Mouse (Mus musculus) testis, adult 2 months (tissue): ENCODE results near the gene Myrf. TPM values are rescaled to one million over a fixed set of nuclear protein-coding genes. Genes with fewer than 3 reads are reported as not detected.

ENCODE experiments used
- H3K27ac ChIP-seq: fragments of 200-500 bp; 2 replicates; pipeline ENCODE4 v1.5.1; 2012; ENCODE audit warnings: low read depth, low read length; ENCODE audit not compliant: control insufficient read depth, insufficient read depth
- H3K27me3 ChIP-seq: fragments of 200-500 bp; 2 replicates; pipeline ENCODE4 v1.6.1; 2012; ENCODE audit warnings: mild to moderate bottlenecking, low read length, moderate library complexity; ENCODE audit not compliant: control insufficient read depth, insufficient read depth
- H3K36me3 ChIP-seq: fragments of 200-500 bp; 2 replicates; pipeline ENCODE4 v1.6.1; 2012; ENCODE audit warnings: mild to moderate bottlenecking, low read length; ENCODE audit not compliant: control insufficient read depth, insufficient read depth
- H3K4me1 ChIP-seq: fragments of 200-500 bp; 2 replicates; pipeline ENCODE4 v1.6.1; 2012; ENCODE audit warnings: low read length; ENCODE audit not compliant: control insufficient read depth, insufficient read depth
- H3K4me3 ChIP-seq: fragments of 200-500 bp; 2 replicates; pipeline ENCODE4 v1.5.1; 2012; ENCODE audit warnings: low read depth, mild to moderate bottlenecking, low read length, moderate library complexity, mixed read lengths; ENCODE audit not compliant: control insufficient read depth
- CTCF ChIP-seq: fragments of 200-500 bp; IDR thresholded peaks from 2 replicates; pipeline ENCODE4 v1.5.1; 2012; ENCODE audit warnings: low read depth, mild to moderate bottlenecking, inconsistent platforms, low read length, moderate library complexity; ENCODE audit not compliant: control insufficient read depth, insufficient read depth, insufficient replicate concordance
- POLR2A ChIP-seq: fragments of 200-500 bp; IDR thresholded peaks from 2 replicates; pipeline ENCODE4 v1.6.1; 2012; ENCODE audit warnings: low read depth, mild to moderate bottlenecking, inconsistent platforms, low read length, moderate library complexity; ENCODE audit not compliant: control insufficient read depth
- polyA plus RNA-seq: library from polyadenylated mRNA; depleted of rRNA; stranded (reverse); fragments of >200 nt; gene quantifications from 2 replicates; pipeline ENCODE4 v1.2.3, GENCODE M21; 2012

Myrf gene
- polyA plus RNA-seq, 1 experiment = 3.9 TPM

- Histone ChIP-seq H3K36me3 (no peaks in the 10 kb centered on the region), H3K4me3 (no peak overlapping the region), H3K27ac (no peak overlapping the region), H3K4me1 (no peaks in the 10 kb centered on the region), H3K27me3 (no peaks in the 10 kb centered on the region)
- no peak for TF ChIP-seq POLR2A
- no peak for TF ChIP-seq CTCF
These were observed 8.1 kb downstream of the Myrf start for GRCm38 (mm10) chr19:10232327-10233017.

DNA sequence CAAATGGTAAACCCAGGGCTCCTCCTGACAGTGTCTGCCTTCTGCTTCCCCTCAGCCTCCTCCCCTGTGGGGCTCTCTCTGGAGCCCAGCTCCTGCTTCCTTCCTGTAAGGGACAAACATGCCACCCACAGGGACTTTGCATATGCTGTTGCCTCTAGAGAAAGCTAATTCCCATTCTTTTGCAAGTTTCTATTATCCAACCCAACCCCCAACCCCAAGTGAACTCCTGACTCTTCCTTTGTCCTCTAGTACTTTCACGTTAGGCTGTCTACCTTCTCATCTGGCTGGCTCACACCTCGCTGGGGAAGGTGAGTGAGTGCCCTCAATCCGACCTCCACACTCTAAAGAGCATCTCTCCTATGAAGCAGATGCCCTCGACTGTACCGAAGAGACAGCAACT lies 8.7 kb downstream of the Myrf start:
- no peak overlapping the region for H3K27ac ChIP-seq
- H3K4me1 ChIP-seq = no peaks in the 10 kb centered on the region
- no peak for TF ChIP-seq CTCF
- no peak for TF ChIP-seq POLR2A
- H3K36me3 ChIP-seq = no peaks in the 10 kb centered on the region
- H3K27me3 ChIP-seq = no peaks in the 10 kb centered on the region
- no peak overlapping the region for H3K4me3 ChIP-seq

GRCm38 (mm10) chr19:10231016-10231415 lies 9.5 kb downstream of the Myrf start:
- Histone ChIP-seq H3K4me3 (no peak overlapping the region), H3K27ac (no peak overlapping the region), H3K4me1 (no peaks in the 10 kb centered on the region), H3K27me3 (no peaks in the 10 kb centered on the region), H3K36me3 (no peaks in the 10 kb centered on the region)
- no peak for TF ChIP-seq CTCF
- no peak for TF ChIP-seq POLR2A

- H3K4me1 ChIP-seq = peaks cover 9% of the 10 kb centered on the region
- no peaks in the 10 kb centered on the region for H3K27me3 ChIP-seq
- no peak overlapping the region for H3K4me3 ChIP-seq
- H3K36me3 ChIP-seq = no peaks in the 10 kb centered on the region
- TF ChIP-seq POLR2A = no peak
- TF ChIP-seq CTCF = no peak
- no peak overlapping the region for H3K27ac ChIP-seq
These were observed 14.8 kb downstream of the Myrf start for GRCm38 (mm10) chr19:10225767-10226166.

- TF ChIP-seq POLR2A (no peak), CTCF (no peak)
- peaks cover 9% of the 10 kb centered on the region for H3K4me1 ChIP-seq
- H3K27me3 ChIP-seq = no peaks in the 10 kb centered on the region
- no peak overlapping the region for H3K4me3 ChIP-seq
- no peaks in the 10 kb centered on the region for H3K36me3 ChIP-seq
- H3K27ac ChIP-seq = no peak overlapping the region
These were observed 15.7 kb downstream of the Myrf start for GRCm38 (mm10) chr19:10224637-10225453.

GRCm38 (mm10) chr19:10223561-10223960 lies 17.0 kb downstream of the Myrf start:
- Histone ChIP-seq H3K4me3 (no peak overlapping the region), H3K27me3 (no peaks in the 10 kb centered on the region), H3K4me1 (peaks cover 9% of the 10 kb centered on the region), H3K36me3 (no peaks in the 10 kb centered on the region), H3K27ac (no peak overlapping the region)
- TF ChIP-seq POLR2A = no peak
- TF ChIP-seq CTCF = no peak

DNA sequence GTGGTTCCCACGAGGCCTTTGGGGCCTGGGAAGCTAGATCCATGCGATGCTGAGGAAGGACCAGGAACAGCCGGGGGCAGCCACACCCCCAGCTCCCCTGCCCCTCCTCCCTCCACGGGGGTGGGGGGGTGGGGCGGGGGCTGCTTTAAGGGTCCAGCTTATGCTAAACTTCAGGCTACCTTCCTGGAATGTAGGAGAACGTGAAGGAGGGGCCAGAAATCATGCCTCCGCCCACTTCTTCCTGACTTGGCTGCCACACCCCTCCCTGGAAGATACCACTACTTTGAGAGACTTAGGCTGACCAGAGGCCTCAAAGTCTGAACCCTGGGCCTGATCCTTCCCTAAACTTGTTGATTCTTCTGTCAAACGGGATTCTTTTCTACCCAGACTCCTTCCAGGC lies 17.9 kb downstream of the Myrf start:
- Histone ChIP-seq H3K27ac (no peak overlapping the region), H3K27me3 (no peaks in the 10 kb centered on the region), H3K4me3 (no peak overlapping the region), H3K4me1 (peaks cover 9% of the 10 kb centered on the region), H3K36me3 (no peaks in the 10 kb centered on the region)
- no peak for TF ChIP-seq CTCF
- no peak for TF ChIP-seq POLR2A
